Mouse (Mus musculus) adrenal gland, postnatal 10 days (tissue): ENCODE measurements around the gene Vmn2r8. TPM values are rescaled to one million over a fixed set of nuclear protein-coding genes. Genes with fewer than 3 reads are reported as not detected.
"Not testable (repeated sequence)": the region's sequence is repeated elsewhere in the genome, so short reads cannot be mapped to it uniquely, and the experiment has no call there.

Experiments used
- DNase-seq: peaks from one replicate; pipeline ENCODE4 v3.0.0; 2021; ENCODE audit warnings: mixed read lengths
- long read RNA-seq, 2 experiments: library from polyadenylated mRNA; stranded (forward); transcript quantifications; one replicate each; pipeline ENCODE4 v2.0.0; 2021
- total RNA-seq, 2 experiments: library from RNA; stranded (reverse); gene quantifications; 2 replicates each; pipeline ENCODE4 v1.2.3; 2021

Vmn2r8 gene
- total RNA-seq: not detected
- long read RNA-seq, experiment 1: 0 reads
- long read RNA-seq, experiment 2: 0 reads

DNA sequence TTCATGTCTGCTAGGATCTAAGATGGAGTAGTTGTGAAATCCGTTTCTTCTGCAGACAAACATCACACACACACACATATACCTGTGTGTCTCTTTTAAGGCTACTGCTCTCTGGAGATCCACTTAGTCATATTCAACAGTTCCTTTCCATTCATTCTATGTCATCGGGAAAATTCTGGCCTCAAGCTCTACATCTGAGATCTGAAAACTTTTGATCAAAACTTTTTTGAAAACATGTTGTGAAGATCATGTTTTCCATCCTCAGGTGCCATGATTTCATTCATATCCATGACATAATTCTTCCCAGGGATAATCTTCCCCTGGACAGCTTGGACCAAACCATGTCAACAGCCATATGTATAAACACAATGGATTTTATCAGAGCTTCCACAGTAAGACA, at the start of gene Vmn2r8:
Vmn2r8 (minus strand) TSS at position 101 of the 400 bp plus-strand sequence.
- not testable (repeated sequence) for DNase-seq

- DNase-seq: not testable (repeated sequence)
These were observed 43.9 kb upstream of the Vmn2r8 start, which contains the start of gene Vmn2r9 for GRCm38 (mm10) chr5:108852501-108852900. Gene Vmn2r9, minus strand, starts transcription at chr5:108852601.

DNA sequence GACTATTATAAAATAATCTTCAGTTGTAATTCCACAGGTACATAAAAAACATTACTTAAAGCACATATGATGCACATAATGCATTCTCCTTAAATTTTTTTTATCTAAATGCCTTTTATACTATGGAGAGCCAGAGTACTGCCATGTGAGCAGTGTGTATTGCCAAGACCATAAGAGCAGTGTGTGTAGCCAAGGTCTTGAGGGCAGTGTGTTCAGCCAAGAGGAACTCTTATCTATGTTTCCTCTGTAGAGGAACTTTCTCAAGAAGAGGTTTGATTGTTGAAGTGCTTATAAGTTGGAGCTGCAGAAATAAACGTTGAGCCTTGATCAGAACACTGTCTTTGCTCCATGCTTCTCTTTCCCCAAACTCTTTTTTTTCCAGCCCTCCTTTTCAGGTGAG, 40.8 kb upstream of the Vmn2r8 start:
- no peak for DNase-seq

DNA sequence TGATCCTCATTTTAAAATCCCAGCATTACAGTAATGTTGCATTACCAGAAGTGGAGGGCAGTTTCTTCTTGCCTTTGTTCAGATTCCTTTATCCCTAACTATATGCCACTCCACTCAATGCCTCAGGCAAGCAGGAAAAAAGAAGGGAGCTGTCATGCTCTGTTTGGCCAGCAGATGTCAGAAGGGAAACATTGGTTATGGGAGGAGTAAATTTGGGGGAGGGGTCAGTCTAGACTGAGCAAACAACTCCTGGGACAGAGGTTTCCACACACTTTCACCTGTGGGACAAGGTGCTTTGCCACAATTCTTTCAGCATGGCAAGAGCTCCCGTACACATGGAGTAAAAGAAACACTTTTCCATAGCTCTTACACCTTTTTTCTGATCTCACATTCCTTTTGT, 27.5 kb upstream of the Vmn2r8 start:
- peak; percentile 49 for DNase-seq

- DNase-seq: peak; percentile 78
These were observed 14.6 kb upstream of the Vmn2r8 start for GRCm38 (mm10) chr5:108823276-108823675.

DNA sequence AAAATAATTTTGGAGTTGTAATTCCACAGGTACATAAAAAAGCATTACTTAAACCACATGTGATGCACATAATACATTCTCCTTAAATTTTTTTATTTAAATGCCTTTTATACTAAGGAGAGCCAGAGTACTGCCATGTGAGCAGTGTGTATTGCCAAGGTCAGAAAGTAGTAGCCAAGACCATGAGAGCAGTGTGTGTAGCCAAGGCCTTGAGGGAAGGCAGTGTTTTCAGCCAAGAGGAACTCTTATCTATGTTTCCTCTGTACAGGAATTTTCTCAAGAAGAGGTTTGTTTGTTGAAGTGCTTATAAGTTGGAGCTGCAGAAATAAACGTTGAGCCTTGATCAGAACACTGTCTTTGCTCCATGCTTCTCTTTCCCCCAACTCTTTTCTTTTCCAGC, 5.0 kb downstream of the Vmn2r8 start:
- peak; percentile 12 for DNase-seq

DNA sequence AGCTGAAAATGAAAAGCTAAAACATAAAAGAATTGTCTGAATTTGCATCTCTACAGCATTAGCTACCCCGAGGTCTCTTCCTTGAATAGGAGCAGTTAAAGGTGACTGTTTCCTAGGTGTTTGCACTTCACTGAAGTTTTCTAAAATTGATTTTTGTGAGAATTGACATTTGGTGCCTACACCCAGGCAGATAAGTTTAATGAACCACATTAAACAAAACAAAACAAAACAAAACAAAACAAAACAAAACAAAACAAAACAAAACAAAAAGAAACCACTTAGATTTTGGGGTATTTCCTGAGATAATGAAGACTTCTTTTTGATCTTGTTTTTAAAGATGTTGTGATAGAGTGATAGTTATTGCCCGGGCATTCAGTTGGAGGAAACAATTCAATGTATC, 13.4 kb downstream of the Vmn2r8 start, which contains the start of gene Tmed11:
Tmed11 (minus strand) TSS at position 101 of the 400 bp plus-strand sequence.
- DNase-seq: not testable (repeated sequence)

DNA sequence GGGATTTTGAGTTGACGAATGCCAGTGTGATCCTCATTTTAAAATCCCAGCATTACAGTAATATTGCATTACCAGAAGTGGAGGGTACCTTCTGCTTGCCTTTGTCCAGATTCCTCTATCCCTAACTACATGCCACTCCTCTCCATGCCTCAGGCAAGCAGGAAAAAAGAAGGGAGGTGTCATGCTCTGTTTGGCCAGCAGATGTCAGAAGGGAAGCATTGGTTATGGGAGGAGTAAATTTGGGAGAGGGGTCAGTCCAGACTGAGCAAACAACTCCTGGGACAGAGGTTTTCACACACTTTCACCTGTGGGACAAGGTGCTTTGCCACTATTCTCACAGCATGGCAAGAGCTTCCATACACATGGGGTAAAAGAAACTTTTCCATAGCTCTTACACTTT, 18.3 kb downstream of the Vmn2r8 start:
- peak; percentile 59 for DNase-seq

DNA sequence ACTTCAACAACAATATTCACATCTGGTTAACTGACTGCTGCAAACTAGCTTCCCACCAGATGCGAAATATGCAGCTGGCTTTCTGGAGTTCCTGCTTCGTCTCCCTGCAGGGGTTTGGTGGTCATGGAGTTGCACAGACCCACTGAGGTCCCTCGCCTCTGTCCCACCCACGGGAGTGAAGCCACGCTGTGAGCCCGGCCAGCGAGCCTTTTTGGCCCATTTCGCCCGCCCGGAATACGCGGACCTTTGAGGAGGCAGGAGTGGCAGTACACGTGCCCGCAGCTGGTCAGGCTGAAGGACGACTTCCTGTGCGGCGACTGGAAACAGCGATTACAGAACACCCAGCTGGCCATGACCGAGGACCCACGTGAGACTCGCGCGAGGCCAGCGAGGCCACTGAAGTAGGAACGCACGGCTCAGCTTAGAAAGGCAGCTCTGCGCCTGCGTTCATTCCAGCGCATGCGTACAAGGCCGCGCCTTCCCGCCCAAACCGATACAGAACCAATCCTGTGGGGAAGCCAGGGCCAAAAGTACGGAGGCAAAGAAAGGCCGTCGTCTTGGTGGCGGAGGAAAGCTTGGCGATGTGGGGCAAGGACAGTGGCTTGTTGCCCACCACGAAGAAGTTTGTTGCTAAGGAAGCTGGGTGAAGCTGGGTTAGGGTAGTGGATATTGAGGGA, 33.9 kb downstream of the Vmn2r8 start, which contains the start of gene Rnf212:
Rnf212 (minus strand) TSS at position 353 of the 677 bp plus-strand sequence.
- DNase-seq: no peak

- no peak for DNase-seq
These were observed 48.6 kb downstream of the Vmn2r8 start for GRCm38 (mm10) chr5:108760002-108760401.

DNA sequence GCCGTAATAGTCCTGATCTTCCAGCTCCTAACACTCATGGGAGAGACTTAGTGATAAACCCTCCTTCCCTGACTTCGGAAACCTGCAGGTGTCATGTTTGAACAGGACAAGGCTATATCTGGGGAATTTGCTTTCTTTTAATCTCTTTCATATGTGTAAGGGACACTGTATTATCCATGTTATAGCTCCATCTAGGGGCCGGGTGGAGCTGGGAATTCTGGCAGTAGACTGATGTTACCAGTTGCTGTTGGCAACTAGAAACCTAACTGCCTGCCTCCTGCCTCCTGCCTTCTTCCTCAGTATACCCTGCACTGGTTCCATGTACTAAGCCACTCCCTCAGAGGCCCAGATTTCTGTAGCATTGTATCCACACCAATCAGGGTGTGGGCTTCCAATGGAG, 50.3 kb downstream of the Vmn2r8 start:
- DNase-seq: peak; percentile 44

GRCm38 (mm10) chr5:108751258-108751657, 57.4 kb downstream of the Vmn2r8 start:
- DNase-seq: not testable (repeated sequence)

DNA sequence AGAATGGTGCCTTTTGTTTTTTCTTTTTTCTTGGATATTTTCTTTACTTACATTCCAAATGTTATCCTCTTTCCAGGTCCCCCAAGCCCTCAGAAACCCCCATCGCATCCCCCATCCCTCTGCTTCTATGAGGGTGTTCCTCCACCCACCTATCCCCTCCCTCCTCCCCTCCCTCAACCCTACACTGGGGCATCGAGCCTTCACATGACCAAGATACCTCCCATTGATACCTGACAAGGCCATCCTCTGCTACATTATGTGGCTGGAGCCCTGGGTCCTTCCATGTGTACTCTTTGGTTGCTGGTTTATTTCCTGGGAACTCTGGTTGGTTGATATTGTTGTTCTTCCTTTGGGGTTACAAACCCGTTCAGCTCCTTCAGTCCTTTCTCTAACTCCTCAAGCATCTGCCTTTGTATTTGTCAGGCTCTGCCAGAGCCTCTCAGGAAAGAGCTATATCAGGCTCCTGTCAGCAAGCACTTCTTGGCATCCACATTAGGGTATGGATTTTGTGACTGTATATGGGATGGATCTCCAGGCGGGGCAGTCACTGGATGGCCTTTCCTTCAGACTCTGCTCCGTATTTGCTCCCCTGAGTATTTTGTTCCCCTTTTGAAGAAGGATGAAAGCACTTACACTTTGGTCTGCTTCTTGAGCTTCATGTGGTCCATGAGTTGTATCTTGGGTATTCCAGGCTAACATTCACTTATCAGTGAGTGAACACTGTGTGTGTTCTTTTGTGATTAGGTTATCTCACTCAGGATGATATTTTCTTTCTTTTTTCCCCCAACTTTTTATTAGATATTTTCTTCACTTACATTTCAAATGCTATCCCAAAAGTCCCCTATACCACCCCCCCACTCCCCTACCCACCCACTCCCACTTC, 58.1 kb downstream of the Vmn2r8 start:
- DNase-seq: no peak

DNA sequence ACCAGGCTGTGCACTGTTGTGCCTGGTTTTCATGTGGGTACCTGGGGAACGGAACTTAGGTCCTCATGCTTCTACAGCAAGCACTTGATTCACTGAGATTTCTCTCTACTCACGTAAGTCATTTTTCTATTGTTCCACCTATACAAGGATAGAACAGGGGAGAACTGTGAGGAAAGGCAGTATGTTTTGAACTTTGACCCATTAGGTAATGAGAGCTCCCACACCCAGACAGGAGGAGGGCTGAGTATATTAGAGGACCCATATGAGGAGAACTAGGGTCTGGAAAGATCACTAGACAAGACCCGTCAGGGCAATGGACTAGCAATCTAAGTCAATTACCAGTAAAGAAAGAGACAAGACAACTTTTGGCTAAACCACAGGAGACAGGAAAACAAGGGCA, 64.0 kb downstream of the Vmn2r8 start:
- DNase-seq: no peak

DNA sequence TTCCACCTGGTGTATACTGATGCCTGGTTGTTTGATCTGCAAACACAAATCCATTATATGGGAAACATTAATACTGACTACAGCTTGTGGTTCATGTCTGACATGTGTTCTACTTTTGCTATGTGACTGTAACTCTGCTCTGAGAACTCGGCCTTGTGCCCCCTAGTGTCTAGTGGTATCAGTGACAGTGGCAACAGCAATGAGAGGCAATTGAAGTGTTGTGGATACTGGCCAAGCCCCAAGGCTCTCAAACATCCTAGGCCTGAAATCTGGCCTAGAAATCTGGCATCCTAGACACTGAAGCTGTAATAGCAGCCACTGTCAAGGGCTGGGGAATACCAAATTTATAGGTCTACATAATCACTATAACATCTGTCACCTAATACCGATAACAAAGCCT, 64.8 kb downstream of the Vmn2r8 start:
- no peak for DNase-seq

- no peak for DNase-seq
These were observed 66.1 kb downstream of the Vmn2r8 start for GRCm38 (mm10) chr5:108742596-108742995.

GRCm38 (mm10) chr5:108741844-108742243, 66.8 kb downstream of the Vmn2r8 start:
- DNase-seq: no peak

Other genes with a start within 250 kb of the Vmn2r8 start
- gene Gak, start 179.1 kb downstream of the Vmn2r8 start, total RNA-seq: 10 to 100 TPM; 65.8 to 74.6 TPM
- 10 to 100 TPM; 20.3 to 22.8 TPM for gene Tmem175, start 179.1 kb downstream of the Vmn2r8 start, total RNA-seq
- 10 to 100 TPM in 1 of 2 experiments, 1 to 10 TPM in 1; 9.0 to 15.2 TPM for gene Idua, start 148.5 kb downstream of the Vmn2r8 start, total RNA-seq
- 10 to 100 TPM; 16.7 to 23.7 TPM for gene Dgkq, start 139.2 kb downstream of the Vmn2r8 start, total RNA-seq
- gene Slc26a1, start 133.3 kb downstream of the Vmn2r8 start, total RNA-seq: 10 to 100 TPM in 1 of 2 experiments, 1 to 10 TPM in 1; 5.7 to 11.4 TPM
- 10 to 100 TPM; 42.5 to 52.7 TPM for gene Fgfrl1, start 116.5 kb downstream of the Vmn2r8 start, total RNA-seq
- gene Rnf212, start 33.9 kb downstream of the Vmn2r8 start, total RNA-seq: not detected
- not detected for gene Tmed11, start 13.5 kb downstream of the Vmn2r8 start, total RNA-seq
- not detected for gene Vmn2r9, start 43.8 kb upstream of the Vmn2r8 start, total RNA-seq
- not detected for gene Vmn2r10, start 197.7 kb upstream of the Vmn2r8 start, total RNA-seq